Mouse (Mus musculus): ENCODE measurements around the gene Cfd.

DNA sequence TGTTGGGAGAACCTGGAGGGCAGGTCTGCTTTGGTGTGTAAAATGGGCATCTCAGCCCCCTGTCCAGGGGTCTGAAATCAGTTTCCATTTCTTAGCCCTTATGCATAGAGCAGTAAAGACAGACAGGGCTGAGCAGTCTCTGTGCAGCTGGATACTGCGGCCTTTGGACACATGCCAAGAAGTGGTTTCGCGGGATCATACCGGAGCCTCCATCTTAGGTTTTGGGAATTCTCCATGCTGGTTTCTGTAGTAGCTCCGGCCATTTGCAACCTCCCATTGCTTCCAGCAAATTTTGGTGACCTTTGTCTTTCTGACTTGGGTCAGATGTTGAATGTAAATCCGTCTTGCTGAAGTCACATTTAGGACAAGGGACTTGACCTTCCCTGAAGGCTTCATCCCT lies 47.2 kb upstream of the Cfd start:
- TF ChIP-seq ZC3H11A (IDR thresholded peaks at IDR 0.05; ENCODE audit: borderline replicate concordance, low read depth, low read length) = no peak
- no peak for TF ChIP-seq HCFC1 (IDR thresholded peaks at IDR 0.05; ENCODE audit: borderline replicate concordance, insufficient read depth, low read length)

Measured in ES-E14 (cell line).